Mouse (Mus musculus) limb, embryonic 11.5 days (tissue): ENCODE measurements at regions not wholly inside any gene's neighbourhood (a gene's known extent, or its start where the extent isn't known, plus 50 kb on each side); places are given as distances from the start of the nearest gene placed in this dataset.

Experiments
- ATAC-seq: fragments of 200-750 bp; cut with Nextera tagmentation; 2 replicates; pipeline ENCODE4 v1.8.0; 2017; ENCODE audit warnings: low read depth; ENCODE audit not compliant: insufficient number of reproducible peaks, low FRiP score, low TSS enrichment
- DNase-seq: peaks from one replicate; pipeline ENCODE4 v3.0.0-alpha.2; 2015; ENCODE audit warnings: low spot score
- H3K27ac ChIP-seq: fragments of 300-500 bp; sonication (generic); replicated peaks from 2 replicates; pipeline ENCODE4 v1.5.1; 2014; ENCODE audit warnings: low read depth, mild to moderate bottlenecking, low read length
- H3K27me3 ChIP-seq: fragments of 300-500 bp; sonication (generic); 2 replicates; pipeline ENCODE4 v1.6.1; 2014; ENCODE audit warnings: mild to moderate bottlenecking, low read length, mixed read lengths; ENCODE audit not compliant: control insufficient read depth, insufficient read depth
- H3K36me3 ChIP-seq: fragments of 300-500 bp; sonication (generic); 2 replicates; pipeline ENCODE4 v1.6.1; 2014; ENCODE audit warnings: mild to moderate bottlenecking, low read length, moderate library complexity, mixed read lengths; ENCODE audit not compliant: control insufficient read depth, insufficient read depth
- H3K4me1 ChIP-seq: fragments of 300-500 bp; sonication (generic); 2 replicates; pipeline ENCODE4 v1.6.1; 2014; ENCODE audit warnings: low read length, mixed read lengths; ENCODE audit not compliant: control insufficient read depth, insufficient read depth
- H3K4me2 ChIP-seq: fragments of 300-500 bp; sonication (generic); 2 replicates; pipeline ENCODE4 v1.6.1; 2014; ENCODE audit warnings: low read depth, mild to moderate bottlenecking, moderate library complexity; ENCODE audit not compliant: severe bottlenecking
- H3K4me3 ChIP-seq: fragments of 300-500 bp; sonication (generic); 2 replicates; pipeline ENCODE4 v1.5.1; 2014; ENCODE audit warnings: low read depth, low read length
- H3K9ac ChIP-seq: fragments of 300-500 bp; sonication (generic); 2 replicates; pipeline ENCODE4 v1.6.1; 2014; ENCODE audit warnings: mild to moderate bottlenecking, low read length
- H3K9me3 ChIP-seq: fragments of 300-500 bp; sonication (generic); 2 replicates; pipeline ENCODE4 v1.6.1; 2016; ENCODE audit warnings: low read length; ENCODE audit not compliant: control insufficient read depth
- WGBS: fragments of 180-500 bp; shearing (Covaris S2); extraction: QIAGEN DNeasy Blood & Tissue Kit; methylation state at CpG from one replicate; pipeline ENCODE4 v1.1.7; 2014; 5-methylcytosine and 5-hydroxymethylcytosine counted together

GRCm38 (mm10) chr13:37628391-37629270 is 149.6 kb upstream of the Rreb1 start:
- H3K9me3 ChIP-seq, result no peaks in the 10 kb centered on the region
- peak; percentile 46; the same call in 1 of the 2 replicates for ATAC-seq

GRCm38 (mm10) chr13:37629271-37629899 is 148.8 kb upstream of the Rreb1 start:
- H3K4me3 ChIP-seq, result no peak overlapping the region
- DNase-seq (no peak), ATAC-seq (peak; percentile 10; the same call in 1 of the 2 replicates)
- no peak overlapping the region for H3K4me2 ChIP-seq
- peak overlapping the region; percentile 49; the same call in 1 of the 2 replicates for H3K27ac ChIP-seq
- 73% methylated on average over 6 of the region's 6 CpGs for WGBS
- no peak overlapping the region for H3K9ac ChIP-seq
- no peaks in the 10 kb centered on the region for H3K9me3 ChIP-seq
- H3K36me3 ChIP-seq, result no peaks in the 10 kb centered on the region
- 0 out of 2 replicates have a peak, but pooled peaks cover 7% of the 10 kb centered on the region for H3K4me1 ChIP-seq
- no peaks in the 10 kb centered on the region for H3K27me3 ChIP-seq

More at GRCm38 (mm10) chr13:37628391-37629270, 149.6 kb upstream of the Rreb1 start:
- peak; percentile 40 for DNase-seq
- Histone ChIP-seq H3K4me2 (no peak overlapping the region), H3K4me3 (no peak overlapping the region), H3K36me3 (no peaks in the 10 kb centered on the region), H3K9ac (no peak overlapping the region), H3K27ac (no peak overlapping the region; the same call in 1 of the 2 replicates), H3K27me3 (no peaks in the 10 kb centered on the region), H3K4me1 (0 out of 2 replicates have a peak, but pooled peaks cover 7% of the 10 kb centered on the region)
- WGBS, result 45% methylated on average over 16 of the region's 16 CpGs

DNA sequence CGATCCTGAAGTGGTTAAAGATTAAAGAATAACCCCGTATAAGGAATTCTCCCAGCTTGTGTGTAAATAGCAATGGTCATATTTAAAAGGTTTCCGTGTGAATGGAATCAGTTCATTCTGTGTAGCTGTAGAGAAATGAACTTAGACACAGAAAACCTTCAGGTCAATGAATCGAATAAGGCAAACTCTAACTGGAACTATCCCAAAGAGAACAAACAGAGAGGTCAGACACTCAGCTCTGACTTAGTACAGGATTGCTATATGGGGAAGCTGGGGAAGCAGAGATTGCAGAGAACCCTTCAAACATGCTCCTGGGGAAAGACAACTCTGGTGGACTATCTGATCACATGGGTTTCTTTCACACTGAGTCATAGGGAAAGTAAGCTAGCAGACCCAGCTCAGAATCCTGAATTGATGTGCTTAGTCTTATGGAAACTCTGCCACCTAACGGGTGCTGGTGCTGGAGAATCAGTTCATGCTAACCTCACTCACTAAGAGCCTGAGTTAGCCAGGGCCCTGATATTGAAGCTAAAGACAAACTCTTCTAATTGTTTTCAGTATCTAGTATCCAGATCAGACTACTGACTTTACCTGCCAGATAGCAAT is 145.3 kb upstream of the Rreb1 start:
- no peaks in the 10 kb centered on the region for H3K9me3 ChIP-seq
- 91% methylated on average over 5 of the region's 5 CpGs for WGBS
- H3K9ac ChIP-seq, result no peak overlapping the region
- H3K4me2 ChIP-seq, result no peak overlapping the region
- ATAC-seq (no peak), DNase-seq (no peak)
- H3K27ac ChIP-seq, result no peak overlapping the region
- no peaks in the 10 kb centered on the region for H3K36me3 ChIP-seq
- H3K4me1 ChIP-seq, result 0 out of 2 replicates have a peak, but pooled peaks cover 7% of the 10 kb centered on the region
- no peak overlapping the region for H3K4me3 ChIP-seq
- no peaks in the 10 kb centered on the region for H3K27me3 ChIP-seq

GRCm38 (mm10) chr13:37636363-37636762 is 141.8 kb upstream of the Rreb1 start:
- 36% methylated on average over 4 of the region's 4 CpGs for WGBS
- no peak for DNase-seq
- no peak overlapping the region for H3K9ac ChIP-seq

DNA sequence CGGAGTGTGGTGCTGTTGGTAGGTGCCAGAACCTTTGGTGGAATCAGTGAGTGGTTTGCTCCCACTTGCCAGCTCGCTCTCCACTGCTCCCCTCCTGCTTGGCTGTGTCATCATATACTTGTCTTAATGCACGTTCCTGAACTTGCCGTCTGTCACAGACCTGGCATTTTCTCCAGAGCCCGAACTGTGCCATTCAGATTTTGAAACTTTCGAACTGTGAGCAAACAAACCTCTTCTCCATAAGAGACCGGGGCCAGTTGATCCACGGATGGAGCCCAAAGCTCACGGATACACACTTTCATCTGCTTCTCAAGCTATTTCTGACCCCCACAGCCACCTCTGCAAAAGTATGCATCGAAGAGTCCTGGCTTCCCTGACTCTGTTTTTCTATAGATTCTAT is 141.0 kb upstream of the Rreb1 start:
- Histone ChIP-seq H3K27ac (no peak overlapping the region), H3K36me3 (no peaks in the 10 kb centered on the region), H3K9me3 (no peaks in the 10 kb centered on the region), H3K4me2 (no peak overlapping the region), H3K4me1 (0 out of 2 replicates have a peak, but pooled peaks cover 3% of the 10 kb centered on the region), H3K27me3 (no peaks in the 10 kb centered on the region), H3K4me3 (no peak overlapping the region), H3K9ac (no peak overlapping the region)
- no peak for ATAC-seq
- 91% methylated on average over 10 of the region's 10 CpGs for WGBS
- DNase-seq, result no peak

More at GRCm38 (mm10) chr13:37636363-37636762, 141.8 kb upstream of the Rreb1 start:
- Histone ChIP-seq H3K36me3 (no peaks in the 10 kb centered on the region), H3K4me1 (0 out of 2 replicates have a peak, but pooled peaks cover 3% of the 10 kb centered on the region), H3K27me3 (no peaks in the 10 kb centered on the region), H3K4me2 (no peak overlapping the region), H3K27ac (no peak overlapping the region), H3K9me3 (no peaks in the 10 kb centered on the region), H3K4me3 (no peak overlapping the region)
- ATAC-seq, result no peak

- WGBS, result 32% methylated on average over 8 of the region's 8 CpGs
- no peak overlapping the region for H3K9ac ChIP-seq
- ATAC-seq (no peak), DNase-seq (peak; percentile 25)
- 0 out of 2 replicates have a peak, but pooled peaks cover 3% of the 10 kb centered on the region for H3K4me1 ChIP-seq
- no peak overlapping the region for H3K4me3 ChIP-seq
- no peak overlapping the region for H3K27ac ChIP-seq
- H3K4me2 ChIP-seq, result no peak overlapping the region
- no peaks in the 10 kb centered on the region for H3K36me3 ChIP-seq
- no peaks in the 10 kb centered on the region for H3K9me3 ChIP-seq
- H3K27me3 ChIP-seq, result no peaks in the 10 kb centered on the region
These were observed 140.1 kb upstream of the Rreb1 start for GRCm38 (mm10) chr13:37638071-37638511.

DNA sequence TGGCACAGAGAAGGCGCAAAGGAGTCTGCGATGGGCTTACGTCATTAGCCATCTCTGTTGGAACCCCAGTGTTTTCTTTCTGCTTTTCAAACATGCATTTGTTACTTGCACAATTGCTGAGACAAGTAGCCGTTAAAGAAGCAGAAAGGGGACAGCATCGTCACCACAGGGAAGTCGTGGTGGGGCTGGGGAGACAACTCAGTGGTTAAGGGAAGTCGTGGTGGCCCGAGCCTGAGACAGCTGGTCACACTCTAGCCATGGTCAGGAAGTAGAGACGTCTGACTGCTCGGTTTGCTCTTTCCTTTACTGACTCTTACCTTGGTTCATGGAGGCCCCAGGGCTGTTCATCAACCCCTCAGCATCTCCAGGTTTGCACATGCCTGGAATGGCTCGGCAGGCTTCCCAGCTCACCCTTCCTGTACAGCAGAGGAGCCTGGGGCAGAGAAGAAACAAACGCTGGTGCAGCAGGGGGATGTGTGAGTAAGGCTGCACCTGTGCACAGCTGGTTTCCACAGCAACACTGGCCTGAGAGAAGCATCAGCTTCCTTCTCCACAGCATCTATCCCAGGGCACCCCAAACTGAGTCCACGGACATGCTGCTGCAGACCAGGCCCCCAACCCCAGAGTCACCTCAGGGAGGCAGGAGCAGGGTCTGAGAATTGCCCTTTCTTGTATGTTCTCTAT is 135.6 kb upstream of the Rreb1 start:
- H3K9ac ChIP-seq, result no peak overlapping the region
- 74% methylated on average over 13 of the region's 13 CpGs for WGBS
- no peak overlapping the region for H3K4me2 ChIP-seq
- H3K27ac ChIP-seq, result no peak overlapping the region
- H3K9me3 ChIP-seq, result no peaks in the 10 kb centered on the region
- ATAC-seq, result no peak
- no peak overlapping the region for H3K4me3 ChIP-seq
- H3K36me3 ChIP-seq, result no peaks in the 10 kb centered on the region
- DNase-seq, result peak; percentile 24
- H3K4me1 ChIP-seq, result 0 out of 2 replicates have a peak, but pooled peaks cover 3% of the 10 kb centered on the region
- H3K27me3 ChIP-seq, result no peaks in the 10 kb centered on the region

DNA sequence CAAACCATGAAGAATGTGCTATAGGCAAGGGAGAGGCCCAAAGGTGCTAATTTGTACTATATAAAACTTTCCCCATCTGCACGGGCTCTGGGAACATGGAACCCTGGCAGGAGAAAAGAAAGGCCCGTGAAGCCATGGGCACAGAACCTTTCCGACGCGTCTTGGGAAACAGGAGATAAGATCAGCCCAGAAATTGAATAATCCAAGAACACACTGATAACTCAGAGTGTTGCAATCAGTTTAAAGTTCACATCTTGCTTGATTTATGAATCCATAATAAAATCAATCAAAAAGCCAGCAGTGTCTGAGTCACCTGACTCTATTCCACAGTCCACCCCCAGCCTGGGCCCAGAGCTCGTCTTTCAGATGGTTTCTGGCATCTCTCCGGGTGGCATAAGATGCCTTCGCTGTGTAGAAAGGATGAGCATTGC is 133.4 kb upstream of the Rreb1 start:
- Histone ChIP-seq H3K4me2 (no peak overlapping the region), H3K4me1 (no peaks in the 10 kb centered on the region), H3K27me3 (no peaks in the 10 kb centered on the region), H3K27ac (no peak overlapping the region), H3K4me3 (no peak overlapping the region), H3K9me3 (no peaks in the 10 kb centered on the region), H3K36me3 (no peaks in the 10 kb centered on the region), H3K9ac (no peak overlapping the region)
- DNase-seq (no peak), ATAC-seq (no peak)
- WGBS, result 88% methylated on average over 8 of the region's 8 CpGs
